Mouse (Mus musculus) kidney, postnatal 0 days (tissue): ENCODE measurements around the gene Gnb5. TPM values are rescaled to one million over a fixed set of nuclear protein-coding genes. Genes with fewer than 3 reads are reported as not detected.

ENCODE experiments used
- ATAC-seq: fragments of 200-750 bp; cut with Nextera tagmentation; replicated peaks from 2 replicates; pipeline ENCODE4 v1.8.0; 2017; ENCODE audit warnings: low read depth, moderate number of reproducible peaks, moderate TSS enrichment, moderate library complexity; ENCODE audit not compliant: low FRiP score
- DNase-seq: peaks from one replicate; pipeline ENCODE4 v3.0.0-alpha.2; 2016; ENCODE audit warnings: low spot score
- H3K27ac ChIP-seq: fragments of 300-500 bp; sonication (generic); 2 replicates; pipeline ENCODE4 v1.5.1; 2014; ENCODE audit warnings: mild to moderate bottlenecking
- H3K27me3 ChIP-seq: fragments of 300-500 bp; sonication (generic); 2 replicates; pipeline ENCODE4 v1.6.1; 2014; ENCODE audit warnings: low read length, mixed read lengths; ENCODE audit not compliant: insufficient read depth
- H3K36me3 ChIP-seq: fragments of 300-500 bp; sonication (generic); 2 replicates; pipeline ENCODE4 v1.6.1; 2014; ENCODE audit warnings: low read length, mixed read lengths; ENCODE audit not compliant: insufficient read depth
- H3K4me1 ChIP-seq: fragments of 300-500 bp; sonication (generic); replicated peaks from 2 replicates; pipeline ENCODE4 v1.6.1; 2014; ENCODE audit warnings: antibody characterized with exemption, low read length, mixed read lengths; ENCODE audit not compliant: insufficient read depth
- H3K4me2 ChIP-seq: fragments of 300-500 bp; sonication (generic); 2 replicates; pipeline ENCODE4 v1.6.1; 2014; ENCODE audit warnings: mild to moderate bottlenecking, low read length, moderate library complexity, mixed read lengths
- H3K4me3 ChIP-seq: fragments of 300-500 bp; sonication (generic); replicated peaks from 2 replicates; pipeline ENCODE4 v1.5.1; 2014; ENCODE audit warnings: low read depth, low read length
- H3K9ac ChIP-seq: fragments of 300-500 bp; sonication (generic); 2 replicates; pipeline ENCODE4 v1.6.1; 2014; ENCODE audit warnings: low read depth, low read length
- H3K9me3 ChIP-seq: fragments of 300-500 bp; sonication (generic); replicated peaks from 2 replicates; pipeline ENCODE4 v1.6.1; 2016; ENCODE audit warnings: low read length, inconsistent platforms, mixed read lengths
- CTCF ChIP-seq: IDR thresholded peaks from 2 replicates; pipeline ENCODE4 v1.5.1; 2016; ENCODE audit warnings: antibody characterized with exemption, low read depth, mild to moderate bottlenecking, moderate library complexity
- WGBS: fragments of 180-500 bp; shearing (Covaris S2); extraction: QIAGEN DNeasy Blood & Tissue Kit; methylation state at CpG from one replicate; pipeline ENCODE4 v1.1.7; 2014; 5-methylcytosine and 5-hydroxymethylcytosine counted together
- polyA plus RNA-seq: library from polyadenylated mRNA; unstranded; fragments of >200 nt; fragmentation: Nextera tagmentation; extraction: Ambion mirVana; gene quantifications from 2 replicates; pipeline ENCODE4 v1.2.1, GENCODE M21; 2015

Gene Gnb5
- polyA plus RNA-seq, 1 experiment from 2014 or later: 35.0 TPM

DNA sequence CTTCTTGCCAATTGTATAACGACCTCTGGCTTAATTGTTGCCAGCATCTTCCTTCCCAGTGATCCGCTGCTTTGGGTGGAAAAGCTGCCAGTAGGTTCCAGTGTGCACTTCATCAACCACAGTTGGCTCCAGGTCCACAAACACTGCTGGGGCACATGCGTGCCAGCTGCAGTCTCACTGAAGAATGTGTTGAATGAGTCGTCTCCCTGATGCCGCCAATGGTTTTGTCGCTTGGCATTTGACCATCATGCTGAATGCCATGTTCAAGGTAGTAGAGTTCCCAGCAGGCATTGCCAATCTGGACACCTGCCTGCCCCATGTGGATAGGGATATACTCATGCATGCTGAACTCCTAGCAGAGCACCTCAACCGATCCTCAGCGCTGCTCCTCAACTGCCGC lies 69.5 kb downstream of the Gnb5 start:
- no peak overlapping the region for H3K4me3 ChIP-seq
- no peak for TF ChIP-seq CTCF
- DNase-seq (no peak), ATAC-seq (no peak)
- no peak overlapping the region for H3K27ac ChIP-seq
- no peak overlapping the region for H3K4me2 ChIP-seq
- H3K36me3 ChIP-seq: no peaks in the 10 kb centered on the region
- no peaks in the 10 kb centered on the region for H3K27me3 ChIP-seq
- 96% methylated on average over 9 of the region's 9 CpGs for WGBS
- H3K9ac ChIP-seq: no peak overlapping the region
- no peaks in the 10 kb centered on the region for H3K9me3 ChIP-seq
- H3K4me1 ChIP-seq: no peaks in the 10 kb centered on the region

DNA sequence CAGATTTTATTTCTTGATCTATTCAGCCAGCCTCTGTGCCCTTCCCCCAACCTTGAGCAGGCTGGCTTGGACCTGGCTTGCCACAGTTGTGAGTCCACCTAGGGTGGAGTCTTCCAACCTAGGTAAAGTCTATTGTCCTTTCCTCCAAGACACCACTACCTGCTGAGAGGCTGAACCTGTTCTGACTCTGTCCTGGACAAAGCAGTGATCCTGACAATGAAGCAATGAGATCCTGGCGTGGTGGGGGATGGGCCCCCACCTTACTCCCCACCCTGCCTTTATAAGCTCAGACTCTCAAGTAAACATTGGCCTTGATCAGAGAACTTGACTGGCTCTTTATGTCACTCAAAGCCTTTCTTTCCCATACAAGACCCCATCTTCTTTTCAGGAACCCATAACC lies 70.3 kb downstream of the Gnb5 start:
- TF ChIP-seq CTCF: no peak
- H3K36me3 ChIP-seq: no peaks in the 10 kb centered on the region

DNA sequence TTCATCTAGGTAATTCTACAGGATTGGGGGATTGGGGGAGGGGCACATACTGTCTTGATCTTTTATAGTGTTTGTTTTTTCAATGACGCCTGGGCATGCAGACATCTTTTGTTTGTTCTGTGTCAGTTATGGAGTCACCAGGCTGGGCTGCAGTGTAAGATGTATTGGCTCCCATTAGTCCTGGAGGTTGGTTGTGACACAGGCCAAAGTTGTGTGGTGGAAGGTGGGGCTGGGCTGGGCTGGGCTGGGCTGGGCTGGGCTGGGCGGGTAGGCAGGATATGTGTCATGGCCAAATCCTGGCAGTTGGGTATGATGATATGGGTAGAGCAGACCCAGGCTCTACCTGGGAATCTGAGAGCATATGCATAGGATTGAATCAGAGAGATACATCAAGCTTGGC lies 72.7 kb downstream of the Gnb5 start:
- no peak for DNase-seq

More for the DNA sequence above, 70.3 kb downstream of the Gnb5 start:
- no peaks in the 10 kb centered on the region for H3K27me3 ChIP-seq
- DNase-seq (no peak), ATAC-seq (no peak)
- H3K27ac ChIP-seq: no peak overlapping the region
- H3K4me2 ChIP-seq: no peak overlapping the region
- H3K9ac ChIP-seq: no peak overlapping the region
- H3K4me3 ChIP-seq: no peak overlapping the region
- WGBS: 93% methylated on average over 1 of the region's 1 CpGs
- no peaks in the 10 kb centered on the region for H3K4me1 ChIP-seq
- no peaks in the 10 kb centered on the region for H3K9me3 ChIP-seq

DNA sequence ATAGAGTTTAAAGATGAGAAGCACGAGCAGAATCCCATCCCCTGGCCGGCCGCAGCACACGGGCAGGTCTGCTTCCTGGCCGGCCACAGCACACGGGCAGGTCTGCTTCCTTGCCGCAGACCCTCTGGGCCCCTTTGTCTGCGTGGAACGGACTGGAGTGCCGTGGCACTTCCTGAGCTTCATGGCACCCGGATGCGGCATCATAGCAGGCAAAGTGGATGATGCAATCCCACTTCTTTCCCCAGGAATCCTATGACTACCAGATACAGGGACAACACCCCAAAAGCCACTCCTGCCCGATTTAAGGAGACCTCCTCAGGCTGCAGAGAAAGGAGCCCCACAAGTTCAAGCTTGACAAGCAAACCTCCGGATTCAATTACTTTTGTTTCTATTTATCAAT lies 76.7 kb downstream of the Gnb5 start:
- ATAC-seq (no peak), DNase-seq (no peak)
- H3K9me3 ChIP-seq: no peaks in the 10 kb centered on the region
- no peaks in the 10 kb centered on the region for H3K27me3 ChIP-seq
- no peak overlapping the region for H3K27ac ChIP-seq
- H3K4me1 ChIP-seq: no peaks in the 10 kb centered on the region
- no peak for TF ChIP-seq CTCF
- H3K36me3 ChIP-seq: peaks cover 5% of the 10 kb centered on the region; the same call in 1 of the 2 replicates
- no peak overlapping the region for H3K4me2 ChIP-seq
- no peak overlapping the region for H3K4me3 ChIP-seq
- H3K9ac ChIP-seq: no peak overlapping the region
- WGBS: 93% methylated on average over 14 of the region's 14 CpGs

More for the DNA sequence above, 72.7 kb downstream of the Gnb5 start:
- Histone ChIP-seq H3K4me2 (no peak overlapping the region), H3K36me3 (no peaks in the 10 kb centered on the region), H3K9me3 (no peaks in the 10 kb centered on the region), H3K4me3 (no peak overlapping the region), H3K27ac (no peak overlapping the region), H3K27me3 (no peaks in the 10 kb centered on the region), H3K9ac (no peak overlapping the region), H3K4me1 (no peaks in the 10 kb centered on the region)
- ATAC-seq: no peak
- TF ChIP-seq CTCF: no peak
- WGBS: 76% methylated on average over 2 of the region's 2 CpGs

DNA sequence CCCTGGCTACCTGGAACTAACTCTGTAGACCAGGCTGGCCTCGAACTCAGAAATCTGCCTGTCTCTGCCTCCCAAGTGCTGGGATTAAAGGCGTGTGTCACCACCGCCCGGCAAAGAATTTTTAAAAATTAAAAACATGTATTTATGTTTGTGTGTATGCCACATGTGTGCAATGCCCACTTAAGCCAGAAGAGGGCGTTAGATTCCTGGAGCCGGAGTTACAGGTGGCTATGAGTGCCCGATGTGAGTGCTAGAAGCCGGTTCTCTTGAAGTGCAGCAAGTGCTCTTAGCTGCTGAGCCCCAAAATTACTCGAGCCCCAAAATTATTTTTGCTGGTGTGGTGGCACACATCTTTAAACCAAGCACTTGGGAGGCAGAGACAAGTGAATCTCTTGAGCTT lies 77.7 kb downstream of the Gnb5 start:
- Histone ChIP-seq H3K9ac (no peak overlapping the region), H3K4me3 (no peak overlapping the region), H3K9me3 (no peaks in the 10 kb centered on the region), H3K4me2 (no peak overlapping the region), H3K27ac (no peak overlapping the region), H3K36me3 (peaks cover 11% of the 10 kb centered on the region), H3K4me1 (no peaks in the 10 kb centered on the region), H3K27me3 (no peaks in the 10 kb centered on the region)
- ATAC-seq (no peak), DNase-seq (no peak)
- peak; percentile 29; the same call in 1 of the 2 replicates for TF ChIP-seq CTCF
- WGBS: 84% methylated on average over 9 of the region's 9 CpGs

DNA sequence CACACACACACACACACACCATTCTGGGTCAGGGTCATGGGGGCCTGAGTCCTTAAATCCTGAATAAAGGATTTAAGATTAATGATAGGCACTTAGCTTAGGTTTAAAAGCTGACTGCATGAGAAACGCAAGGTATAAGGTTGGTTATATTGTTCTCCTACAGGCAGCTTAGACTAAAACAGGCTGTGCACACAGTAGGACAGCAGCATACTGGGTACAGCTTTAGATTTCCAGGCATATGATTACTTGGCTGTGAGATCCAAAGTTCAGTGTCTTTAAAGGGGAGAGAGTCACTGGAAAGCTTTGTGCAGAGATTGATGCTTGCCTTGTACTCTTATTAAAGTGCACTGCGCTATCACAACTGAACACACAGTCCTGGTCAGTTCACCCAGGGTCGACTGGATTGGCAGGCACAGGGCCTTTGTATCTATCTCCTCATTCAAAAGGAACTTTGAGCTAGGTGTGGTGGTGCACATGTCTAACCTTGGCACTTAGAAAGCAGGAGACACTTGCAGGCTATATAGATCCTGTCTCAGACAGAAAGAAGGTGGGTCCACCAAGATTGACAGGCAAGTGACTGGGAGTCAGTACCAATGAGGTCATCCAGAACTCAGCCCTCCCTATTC lies 78.4 kb downstream of the Gnb5 start:
- no peak for TF ChIP-seq CTCF
- no peaks in the 10 kb centered on the region for H3K4me1 ChIP-seq
- H3K36me3 ChIP-seq: peaks cover 18% of the 10 kb centered on the region
- no peak for DNase-seq
- H3K9me3 ChIP-seq: no peaks in the 10 kb centered on the region
- no peak overlapping the region for H3K9ac ChIP-seq
- ATAC-seq: no peak
- 87% methylated on average over 3 of the region's 3 CpGs for WGBS
- H3K27me3 ChIP-seq: no peaks in the 10 kb centered on the region
- H3K27ac ChIP-seq: no peak overlapping the region
- no peak overlapping the region for H3K4me2 ChIP-seq
- H3K4me3 ChIP-seq: no peak overlapping the region
